Mouse (Mus musculus): Measurements from ENCODE around the gene Drd2. TPM values are rescaled to one million over a fixed set of nuclear protein-coding genes. Genes with fewer than 3 reads are reported as not detected.

The Drd2 gene
- polyA plus RNA-seq, 1 experiment = 0.02 TPM

DNA sequence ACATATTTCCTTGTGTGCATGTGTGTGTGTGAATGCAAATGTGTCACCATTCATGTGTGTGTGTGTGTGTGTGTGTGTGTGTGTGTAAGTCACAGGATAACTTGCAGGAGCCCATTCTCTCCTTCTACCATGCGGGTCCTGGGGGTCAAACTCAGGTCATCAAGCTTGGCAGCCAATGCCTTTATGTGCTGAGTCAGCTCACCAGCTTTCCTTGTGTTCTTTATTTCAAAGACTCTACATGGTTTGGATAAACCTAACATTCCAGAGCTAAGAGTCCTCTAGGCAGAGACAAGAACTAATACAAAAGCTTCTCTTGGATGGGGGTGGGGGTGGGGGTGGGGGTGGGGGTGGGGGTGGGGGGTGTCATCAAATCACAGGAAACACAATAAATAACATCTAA, 85.2 kb downstream of the Drd2 start:
- Histone ChIP-seq H3ac (ENCODE audit: control insufficient read depth, insufficient read length, low read depth) (no peak overlapping the region), H3K27me3 (ENCODE audit: control insufficient read depth, insufficient read depth, insufficient read length) (no peaks in the 10 kb centered on the region), H3K79me2 (ENCODE audit: control insufficient read depth, insufficient read depth) (no peaks in the 10 kb centered on the region), H3K4me3 (ENCODE audit: insufficient read depth, poor library complexity, severe bottlenecking) (no peak overlapping the region), H3K79me3 (ENCODE audit: low read depth) (no peaks in the 10 kb centered on the region), H3K36me3 (ENCODE audit: control insufficient read depth, insufficient read depth) (no peaks in the 10 kb centered on the region)
- TF ChIP-seq MYOG (IDR thresholded peaks at IDR 0.05; ENCODE audit: control insufficient read depth, extremely low read depth, insufficient read length) (no peak), CEBPB (IDR thresholded peaks at IDR 0.05; ENCODE audit: low read depth) (no peak), MYOD1 (IDR thresholded peaks at IDR 0.05; ENCODE audit: control insufficient read depth, insufficient read length, low read depth) (no peak)

DNA sequence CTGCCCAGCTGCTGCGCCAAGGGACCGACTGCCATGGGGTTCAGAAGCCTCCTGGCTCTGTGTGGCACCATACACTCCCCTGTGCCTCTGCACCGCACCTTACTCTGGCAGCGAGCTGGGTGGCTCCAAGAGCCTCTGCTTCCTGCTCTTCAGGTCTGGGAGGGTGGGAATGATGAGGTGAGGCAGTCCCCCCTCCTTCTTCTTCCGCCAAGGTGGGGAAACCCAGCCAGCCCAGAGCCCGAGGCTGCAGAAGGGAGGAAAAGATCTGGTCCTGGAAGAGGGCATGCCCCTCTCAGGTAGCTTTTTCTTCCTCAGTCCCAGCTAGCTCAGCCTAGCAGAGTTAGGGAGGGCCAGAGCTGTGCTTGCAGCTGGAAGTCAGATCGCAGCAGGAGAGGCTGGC, 86.5 kb downstream of the Drd2 start, which contains the start of gene Ankk1:
Gene Ankk1, minus strand, starts transcription at position 101 of the 400 bp plus-strand sequence.
- no peaks in the 10 kb centered on the region for H3K36me3 ChIP-seq (ENCODE audit: control insufficient read depth, insufficient read depth)
- H3K79me3 ChIP-seq (ENCODE audit: low read depth) = no peaks in the 10 kb centered on the region
- H3K27me3 ChIP-seq (ENCODE audit: control insufficient read depth, insufficient read depth, insufficient read length) = no peaks in the 10 kb centered on the region
- H3K79me2 ChIP-seq (ENCODE audit: control insufficient read depth, insufficient read depth) = no peaks in the 10 kb centered on the region
- no peak within 1 kb of the TSS for H3K4me3 ChIP-seq (ENCODE audit: insufficient read depth, poor library complexity, severe bottlenecking)
- no peak for TF ChIP-seq FOSL1 (IDR thresholded peaks at IDR 0.05; ENCODE audit: insufficient read depth, low read length, poor library complexity, severe bottlenecking)
- TF ChIP-seq MAX (IDR thresholded peaks at IDR 0.05) = no peak
- TF ChIP-seq MYOD1 (IDR thresholded peaks at IDR 0.05; ENCODE audit: control insufficient read depth, insufficient read length, low read depth) = no peak
- H3ac ChIP-seq (ENCODE audit: control insufficient read depth, insufficient read length, low read depth) = no peak within 1 kb of the TSS

DNA sequence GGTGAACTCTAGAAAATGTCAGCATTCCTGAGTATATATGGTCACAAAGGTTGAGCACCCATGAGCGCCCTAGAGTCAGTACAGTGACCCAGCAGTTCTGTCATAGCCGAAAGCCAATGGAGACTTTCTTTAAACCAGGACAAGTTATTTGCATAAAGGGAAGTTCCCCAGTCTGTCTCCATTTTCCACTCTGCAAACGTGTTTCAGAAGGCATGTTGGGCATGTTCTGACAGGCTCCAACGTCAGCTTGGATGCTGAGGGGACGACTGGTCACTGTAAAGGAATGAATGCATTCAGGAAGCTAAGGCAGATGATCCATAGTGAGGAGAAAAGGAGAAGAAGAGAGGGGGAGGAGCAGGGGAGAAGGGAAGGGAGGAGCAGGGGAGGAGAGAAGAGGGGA, 87.1 kb downstream of the Drd2 start:
- no peaks in the 10 kb centered on the region for H3K79me2 ChIP-seq (ENCODE audit: control insufficient read depth, insufficient read depth)
- H3K27me3 ChIP-seq (ENCODE audit: control insufficient read depth, insufficient read depth, insufficient read length) = no peaks in the 10 kb centered on the region
- no peak overlapping the region for H3ac ChIP-seq (ENCODE audit: control insufficient read depth, insufficient read length, low read depth)
- no peak overlapping the region for H3K4me3 ChIP-seq (ENCODE audit: insufficient read depth, poor library complexity, severe bottlenecking)
- no peak for TF ChIP-seq MYOG (IDR thresholded peaks at IDR 0.05; ENCODE audit: control insufficient read depth, extremely low read depth, insufficient read length)
- TF ChIP-seq USF1 (IDR thresholded peaks at IDR 0.05; ENCODE audit: low read depth) = no peak
- no peak for TF ChIP-seq FOSL1 (IDR thresholded peaks at IDR 0.05; ENCODE audit: insufficient read depth, low read length, poor library complexity, severe bottlenecking)
- TF ChIP-seq MYOD1 (IDR thresholded peaks at IDR 0.05; ENCODE audit: control insufficient read depth, insufficient read length, low read depth) = no peak
- no peak for TF ChIP-seq CEBPB (IDR thresholded peaks at IDR 0.05; ENCODE audit: low read depth)
- TF ChIP-seq MAX (IDR thresholded peaks at IDR 0.05) = no peak
- TF ChIP-seq CTCF (IDR thresholded peaks at IDR 0.05; ENCODE audit: control insufficient read depth, insufficient read depth, insufficient read length) = no peak
- H3K36me3 ChIP-seq (ENCODE audit: control insufficient read depth, insufficient read depth) = no peaks in the 10 kb centered on the region
- no peaks in the 10 kb centered on the region for H3K79me3 ChIP-seq (ENCODE audit: low read depth)

DNA sequence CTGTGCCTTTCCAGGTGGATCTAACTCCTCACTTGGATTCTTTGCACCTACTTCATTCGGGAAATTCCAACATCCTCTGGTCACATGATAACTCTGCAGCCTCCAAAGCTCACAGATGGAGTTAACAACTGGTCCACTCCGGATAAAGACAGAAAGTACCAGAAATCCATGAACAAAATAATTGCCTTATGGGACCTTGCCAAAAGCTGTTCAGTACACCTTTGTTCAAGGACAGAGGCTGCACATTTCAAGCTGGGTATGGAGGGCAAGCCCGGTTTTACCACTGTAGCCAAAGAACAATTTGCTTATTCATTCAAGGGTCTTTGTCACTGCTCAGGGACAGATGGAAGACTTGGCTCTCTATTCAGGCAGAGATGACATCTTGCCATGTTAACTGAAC, 102.2 kb downstream of the Drd2 start:
- Histone ChIP-seq H3K79me2 (ENCODE audit: control insufficient read depth, insufficient read depth) (no peaks in the 10 kb centered on the region), H3K4me3 (ENCODE audit: insufficient read depth, poor library complexity, severe bottlenecking) (no peak overlapping the region), H3K36me3 (ENCODE audit: control insufficient read depth, insufficient read depth) (no peaks in the 10 kb centered on the region), H3K27me3 (ENCODE audit: control insufficient read depth, insufficient read depth, insufficient read length) (peaks cover 5% of the 10 kb centered on the region), H3ac (ENCODE audit: control insufficient read depth, insufficient read length, low read depth) (no peak overlapping the region), H3K79me3 (ENCODE audit: low read depth) (no peaks in the 10 kb centered on the region)
- TF ChIP-seq CEBPB (IDR thresholded peaks at IDR 0.05; ENCODE audit: low read depth) (no peak), FOSL1 (IDR thresholded peaks at IDR 0.05; ENCODE audit: insufficient read depth, low read length, poor library complexity, severe bottlenecking) (no peak), MYOD1 (IDR thresholded peaks at IDR 0.05; ENCODE audit: control insufficient read depth, insufficient read length, low read depth) (no peak), MYOG (IDR thresholded peaks at IDR 0.05; ENCODE audit: control insufficient read depth, extremely low read depth, insufficient read length) (no peak)

DNA sequence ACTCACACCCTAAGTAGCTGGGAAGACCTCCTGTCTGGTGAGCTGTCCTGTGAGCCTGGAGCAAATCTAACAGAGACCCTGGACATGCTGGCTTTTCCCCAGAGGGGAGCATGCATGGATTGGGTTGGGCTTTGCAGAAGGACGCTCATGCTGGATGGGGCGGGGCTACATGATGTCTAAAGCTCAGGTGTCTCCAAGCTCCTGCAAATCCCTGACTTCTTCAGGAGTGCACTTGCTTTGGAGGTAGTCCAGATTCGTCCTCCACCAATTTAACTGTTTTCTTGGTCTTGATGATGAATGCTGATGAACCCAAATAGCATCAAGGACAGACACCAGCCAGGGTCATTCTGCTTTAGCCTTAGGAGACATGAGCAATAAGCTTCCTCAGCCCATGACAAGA, 110.1 kb downstream of the Drd2 start:
- peaks cover 5% of the 10 kb centered on the region for H3K27me3 ChIP-seq (ENCODE audit: control insufficient read depth, insufficient read depth, insufficient read length)
- no peaks in the 10 kb centered on the region for H3K36me3 ChIP-seq (ENCODE audit: control insufficient read depth, insufficient read depth)
- H3K4me3 ChIP-seq (ENCODE audit: insufficient read depth, poor library complexity, severe bottlenecking) = no peak overlapping the region
- no peak for TF ChIP-seq CEBPB (IDR thresholded peaks at IDR 0.05; ENCODE audit: low read depth)
- no peak for TF ChIP-seq MYOG (IDR thresholded peaks at IDR 0.05; ENCODE audit: control insufficient read depth, extremely low read depth, insufficient read length)
- no peak for TF ChIP-seq USF1 (IDR thresholded peaks at IDR 0.05; ENCODE audit: low read depth)
- TF ChIP-seq MYOD1 (IDR thresholded peaks at IDR 0.05; ENCODE audit: control insufficient read depth, insufficient read length, low read depth) = no peak
- no peak for TF ChIP-seq CTCF (IDR thresholded peaks at IDR 0.05; ENCODE audit: control insufficient read depth, insufficient read depth, insufficient read length)
- TF ChIP-seq FOSL1 (IDR thresholded peaks at IDR 0.05; ENCODE audit: insufficient read depth, low read length, poor library complexity, severe bottlenecking) = no peak
- no peak for TF ChIP-seq MAX (IDR thresholded peaks at IDR 0.05)
- H3ac ChIP-seq (ENCODE audit: control insufficient read depth, insufficient read length, low read depth) = no peak overlapping the region
- H3K79me2 ChIP-seq (ENCODE audit: control insufficient read depth, insufficient read depth) = no peaks in the 10 kb centered on the region
- H3K79me3 ChIP-seq (ENCODE audit: low read depth) = no peaks in the 10 kb centered on the region

DNA sequence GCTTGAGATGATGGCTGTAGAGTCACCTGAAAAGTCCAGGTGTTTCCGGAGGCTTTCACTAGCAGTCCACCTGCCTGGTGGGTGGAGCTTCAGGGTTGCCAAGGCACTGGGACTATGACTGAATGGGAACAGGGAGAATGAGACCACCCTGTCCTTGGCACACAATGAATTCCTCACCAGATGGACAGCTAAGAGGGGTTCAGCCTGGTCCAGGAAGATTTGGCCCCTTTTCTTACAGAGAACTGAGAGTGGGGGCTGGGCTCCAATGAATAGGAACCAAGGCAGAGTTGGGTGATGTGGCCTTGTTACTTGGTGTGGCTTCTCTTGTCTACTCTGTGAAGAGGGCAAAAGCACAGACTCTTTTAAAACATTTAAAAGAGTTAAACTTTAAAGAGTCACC, 112.0 kb downstream of the Drd2 start:
- H3K36me3 ChIP-seq (ENCODE audit: control insufficient read depth, insufficient read depth) = no peaks in the 10 kb centered on the region
- no peak for TF ChIP-seq CEBPB (IDR thresholded peaks at IDR 0.05; ENCODE audit: low read depth)
- TF ChIP-seq FOSL1 (IDR thresholded peaks at IDR 0.05; ENCODE audit: insufficient read depth, low read length, poor library complexity, severe bottlenecking) = no peak
- no peak for TF ChIP-seq MAX (IDR thresholded peaks at IDR 0.05)
- TF ChIP-seq MYOD1 (IDR thresholded peaks at IDR 0.05; ENCODE audit: control insufficient read depth, insufficient read length, low read depth) = no peak
- no peak for TF ChIP-seq MYOG (IDR thresholded peaks at IDR 0.05; ENCODE audit: control insufficient read depth, extremely low read depth, insufficient read length)
- TF ChIP-seq USF1 (IDR thresholded peaks at IDR 0.05; ENCODE audit: low read depth) = no peak
- TF ChIP-seq CTCF (IDR thresholded peaks at IDR 0.05; ENCODE audit: control insufficient read depth, insufficient read depth, insufficient read length) = no peak
- H3K4me3 ChIP-seq (ENCODE audit: insufficient read depth, poor library complexity, severe bottlenecking) = no peak overlapping the region
- no peaks in the 10 kb centered on the region for H3K79me3 ChIP-seq (ENCODE audit: low read depth)
- no peaks in the 10 kb centered on the region for H3K27me3 ChIP-seq (ENCODE audit: control insufficient read depth, insufficient read depth, insufficient read length)
- no peaks in the 10 kb centered on the region for H3K79me2 ChIP-seq (ENCODE audit: control insufficient read depth, insufficient read depth)
- H3ac ChIP-seq (ENCODE audit: control insufficient read depth, insufficient read length, low read depth) = no peak overlapping the region
